Mouse (Mus musculus) neural tube, embryonic 13.5 days (tissue): ENCODE measurements at regions not wholly inside any gene's neighbourhood (a gene's known extent, or its start where the extent isn't known, plus 50 kb on each side); places are given as distances from the start of the nearest gene placed in this dataset.

ENCODE experiments used
- ATAC-seq: fragments of 200-750 bp; cut with Nextera tagmentation; 2 replicates; pipeline ENCODE4 v1.8.0; 2017; ENCODE audit warnings: low read depth, mild to moderate bottlenecking, moderate TSS enrichment, moderate library complexity
- H3K27ac ChIP-seq: fragments of 300-500 bp; sonication (generic); replicated peaks from 2 replicates; pipeline ENCODE4 v1.5.1; 2015; ENCODE audit warnings: moderate library complexity, mild to moderate bottlenecking, inconsistent platforms
- H3K27me3 ChIP-seq: fragments of 300-500 bp; sonication (generic); 2 replicates; pipeline ENCODE4 v1.6.1; 2015; ENCODE audit warnings: mild to moderate bottlenecking, inconsistent platforms
- H3K36me3 ChIP-seq: fragments of 300-500 bp; sonication (generic); 2 replicates; pipeline ENCODE4 v1.6.1; 2015; ENCODE audit warnings: mild to moderate bottlenecking, inconsistent platforms
- H3K4me1 ChIP-seq: fragments of 300-500 bp; sonication (generic); replicated peaks from 2 replicates; pipeline ENCODE4 v1.6.1; 2015; ENCODE audit warnings: inconsistent platforms
- H3K4me2 ChIP-seq: fragments of 300-500 bp; sonication (generic); 2 replicates; pipeline ENCODE4 v1.6.1; 2015; ENCODE audit warnings: inconsistent platforms, mild to moderate bottlenecking, moderate library complexity
- H3K4me3 ChIP-seq: fragments of 300-500 bp; sonication (generic); 2 replicates; pipeline ENCODE4 v1.5.1; 2015; ENCODE audit warnings: mild to moderate bottlenecking, inconsistent platforms
- H3K9ac ChIP-seq: fragments of 300-500 bp; sonication (generic); 2 replicates; pipeline ENCODE4 v1.6.1; 2015; ENCODE audit warnings: moderate library complexity, mild to moderate bottlenecking, inconsistent platforms
- H3K9me3 ChIP-seq: fragments of 300-500 bp; sonication (generic); 2 replicates; pipeline ENCODE4 v1.6.1; 2016; ENCODE audit warnings: inconsistent platforms
- WGBS: fragments of 180-500 bp; shearing (Covaris S2); methylation state at CpG from one replicate; pipeline ENCODE4 v1.1.7; 2015; 5-methylcytosine and 5-hydroxymethylcytosine counted together

DNA sequence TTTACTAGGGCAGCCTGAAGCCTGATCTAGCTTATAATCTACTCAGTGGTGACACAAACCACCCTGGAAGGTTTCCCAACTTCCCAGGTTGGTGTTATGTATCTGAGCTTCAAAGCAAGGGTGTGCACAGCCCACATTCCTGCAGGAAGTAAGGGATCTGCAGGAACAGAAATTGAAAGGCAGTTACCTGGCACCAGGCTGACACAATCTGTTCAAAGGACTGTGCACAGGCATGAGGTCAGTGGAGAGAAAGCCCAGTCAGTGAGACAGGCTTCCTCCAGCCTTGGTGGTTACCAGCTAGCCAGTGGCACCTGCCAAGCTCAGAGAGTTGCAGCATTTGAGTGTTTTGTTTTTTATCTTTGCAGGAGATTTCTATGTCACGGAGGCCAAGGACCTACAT is 203.6 kb downstream of the 1700129C05Rik start:
- Histone ChIP-seq H3K9ac (no peak overlapping the region), H3K36me3 (no peaks in the 10 kb centered on the region), H3K27me3 (no peaks in the 10 kb centered on the region), H3K4me2 (no peak overlapping the region), H3K27ac (no peak overlapping the region), H3K4me3 (no peak overlapping the region), H3K4me1 (peaks cover 12% of the 10 kb centered on the region; the same call in 1 of the 2 replicates), H3K9me3 (no peaks in the 10 kb centered on the region)
- 90% methylated on average over 1 of the region's 1 CpGs for WGBS
- ATAC-seq: no peak

DNA sequence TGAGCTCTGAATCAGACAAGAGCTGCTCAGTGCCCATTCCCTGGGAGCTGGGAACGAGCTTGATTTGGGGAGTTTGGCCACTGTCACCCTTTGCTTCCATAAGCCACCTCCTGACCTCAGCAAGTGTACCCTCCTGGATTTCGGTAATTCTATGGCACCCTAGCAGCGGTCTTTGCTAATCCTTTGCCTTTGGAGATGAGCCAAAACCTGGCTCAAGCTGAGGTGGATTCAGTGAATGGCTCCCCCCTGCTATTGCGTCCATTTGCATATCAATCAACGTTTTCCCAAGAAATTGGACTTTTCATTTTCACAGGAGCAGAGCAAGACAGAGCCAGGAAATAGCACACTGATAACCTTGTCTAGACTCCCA is 204.1 kb downstream of the 1700129C05Rik start:
- no peak overlapping the region for H3K4me3 ChIP-seq
- no peak overlapping the region for H3K9ac ChIP-seq
- no peak for ATAC-seq
- no peak overlapping the region for H3K4me2 ChIP-seq
- H3K4me1 ChIP-seq: peaks cover 12% of the 10 kb centered on the region; the same call in 1 of the 2 replicates
- H3K36me3 ChIP-seq: no peaks in the 10 kb centered on the region
- H3K27ac ChIP-seq: no peak overlapping the region
- H3K27me3 ChIP-seq: no peaks in the 10 kb centered on the region
- no peaks in the 10 kb centered on the region for H3K9me3 ChIP-seq
- 48% methylated on average over 5 of the region's 5 CpGs for WGBS

DNA sequence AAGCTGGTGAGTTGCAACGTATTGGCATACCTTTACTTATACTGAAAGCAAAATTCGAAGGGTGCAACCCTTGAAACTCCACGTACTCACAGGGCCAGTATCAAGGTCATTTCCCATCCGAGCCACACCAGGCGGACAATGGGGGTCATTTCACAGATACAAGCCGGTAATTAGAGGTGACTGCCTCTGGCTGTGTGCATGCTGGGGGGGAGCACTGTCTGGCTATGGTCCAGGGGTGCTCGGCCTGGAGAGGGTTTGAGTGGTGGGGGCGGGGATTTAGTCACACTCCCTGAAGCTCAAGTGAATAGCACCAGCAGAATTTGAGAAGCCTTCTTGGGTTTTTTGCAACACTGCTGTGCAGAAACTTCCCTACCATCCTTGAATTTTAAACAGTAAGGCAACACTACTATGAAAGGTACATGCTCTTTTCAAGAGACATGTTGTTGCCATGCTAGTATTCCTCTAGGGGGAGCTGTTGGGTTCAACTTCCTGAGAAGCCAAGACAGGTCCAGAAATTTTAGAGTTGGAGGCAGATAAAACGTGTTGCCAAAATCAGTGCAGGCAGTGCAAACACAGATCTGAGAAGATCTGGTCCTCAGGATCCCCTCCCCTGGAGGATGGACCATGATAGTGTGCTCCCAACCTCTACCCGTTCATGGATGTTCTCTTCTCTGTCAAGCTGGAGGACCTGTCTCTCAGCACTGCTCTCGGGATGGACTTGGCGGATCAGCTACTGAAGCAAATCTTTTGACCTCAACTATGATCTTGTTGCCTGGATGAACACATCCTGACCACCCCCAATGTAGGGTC is 204.7 kb downstream of the 1700129C05Rik start:
- no peak; the same call in 1 of the 2 replicates for ATAC-seq
- H3K36me3 ChIP-seq: no peaks in the 10 kb centered on the region
- no peak overlapping the region for H3K4me2 ChIP-seq

DNA sequence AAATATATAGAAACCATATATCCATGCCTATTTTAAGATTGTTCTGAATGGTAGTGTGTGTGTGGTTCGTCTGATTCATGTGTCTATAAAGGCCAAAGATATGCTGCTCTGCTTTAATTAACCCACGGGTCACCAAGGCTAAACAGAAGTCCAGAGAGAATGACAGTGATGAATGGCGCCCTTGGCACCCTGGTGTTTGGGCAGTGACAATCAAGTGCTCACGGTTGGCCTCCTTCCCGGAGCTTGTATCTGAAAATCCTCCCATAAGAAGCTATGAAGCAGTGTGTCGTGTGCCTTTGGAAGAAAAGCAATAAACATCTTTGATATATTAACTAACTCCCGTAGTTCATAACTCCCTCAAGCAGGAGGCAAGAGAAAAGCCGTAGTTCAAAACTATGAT is 205.4 kb downstream of the 1700129C05Rik start:
- Histone ChIP-seq H3K9me3 (no peaks in the 10 kb centered on the region), H3K27ac (no peak overlapping the region), H3K4me3 (no peak overlapping the region), H3K36me3 (no peaks in the 10 kb centered on the region), H3K9ac (no peak overlapping the region), H3K4me2 (no peak overlapping the region), H3K27me3 (no peaks in the 10 kb centered on the region), H3K4me1 (peaks cover 12% of the 10 kb centered on the region; the same call in 1 of the 2 replicates)
- 15% methylated on average over 8 of the region's 8 CpGs for WGBS
- no peak for ATAC-seq

More for the DNA sequence above, 204.7 kb downstream of the 1700129C05Rik start:
- Histone ChIP-seq H3K27ac (no peak overlapping the region), H3K9ac (no peak overlapping the region), H3K9me3 (no peaks in the 10 kb centered on the region), H3K4me3 (no peak overlapping the region), H3K27me3 (no peaks in the 10 kb centered on the region), H3K4me1 (peaks cover 12% of the 10 kb centered on the region; the same call in 1 of the 2 replicates)
- WGBS: 42% methylated on average over 12 of the region's 12 CpGs

DNA sequence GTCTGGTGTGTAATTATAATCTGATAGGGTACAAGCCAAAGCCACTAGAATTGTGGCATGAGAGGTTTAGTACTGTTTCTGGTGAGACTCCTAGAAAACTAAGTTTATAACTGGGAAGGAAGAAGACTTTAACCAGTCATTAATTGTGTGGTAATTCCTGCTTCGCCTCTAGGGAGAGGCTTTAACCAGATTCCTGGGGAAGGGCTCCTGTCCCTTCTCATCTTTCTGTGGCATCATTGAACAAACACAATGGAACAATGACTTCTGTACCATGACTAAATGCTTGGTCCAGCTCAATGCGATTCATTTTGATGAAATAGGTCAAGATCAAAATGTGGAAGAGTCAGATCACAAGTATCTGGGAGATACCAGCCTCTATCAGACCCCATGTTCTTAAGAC is 206.6 kb downstream of the 1700129C05Rik start:
- H3K4me3 ChIP-seq: no peak overlapping the region
- WGBS: 34% methylated on average over 2 of the region's 2 CpGs
- no peaks in the 10 kb centered on the region for H3K27me3 ChIP-seq
- H3K27ac ChIP-seq: no peak overlapping the region
- H3K4me1 ChIP-seq: peaks cover 12% of the 10 kb centered on the region; the same call in 1 of the 2 replicates
- ATAC-seq: no peak
- no peak overlapping the region for H3K9ac ChIP-seq
- H3K36me3 ChIP-seq: no peaks in the 10 kb centered on the region
- H3K9me3 ChIP-seq: no peaks in the 10 kb centered on the region
- H3K4me2 ChIP-seq: no peak overlapping the region

DNA sequence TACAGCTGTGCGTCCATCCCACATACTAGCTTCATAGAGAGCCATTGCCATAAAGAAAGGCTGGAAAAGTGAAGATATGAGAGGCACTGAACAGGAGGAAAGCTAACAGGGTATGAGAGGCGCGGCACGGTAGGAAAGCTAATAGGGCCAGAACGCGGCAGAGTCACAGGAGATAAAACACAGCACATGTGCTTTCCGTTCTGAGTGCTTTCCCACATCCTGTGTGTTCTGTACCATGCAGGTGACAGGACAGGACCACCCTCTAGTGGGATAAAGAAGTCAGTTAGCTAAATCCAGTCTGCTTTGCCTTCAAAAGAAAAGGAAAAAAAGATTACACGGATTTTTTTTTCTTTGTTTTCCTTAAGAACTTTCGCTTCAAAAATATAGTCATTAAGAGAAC is 224.8 kb downstream of the 1700129C05Rik start:
- WGBS: 87% methylated on average over 9 of the region's 9 CpGs
- no peak overlapping the region for H3K4me3 ChIP-seq
- ATAC-seq: no peak
- H3K4me1 ChIP-seq: no peaks in the 10 kb centered on the region
- no peaks in the 10 kb centered on the region for H3K27me3 ChIP-seq
- no peak overlapping the region for H3K27ac ChIP-seq
- no peak overlapping the region for H3K9ac ChIP-seq
- no peaks in the 10 kb centered on the region for H3K9me3 ChIP-seq
- no peaks in the 10 kb centered on the region for H3K36me3 ChIP-seq
- no peak overlapping the region for H3K4me2 ChIP-seq

DNA sequence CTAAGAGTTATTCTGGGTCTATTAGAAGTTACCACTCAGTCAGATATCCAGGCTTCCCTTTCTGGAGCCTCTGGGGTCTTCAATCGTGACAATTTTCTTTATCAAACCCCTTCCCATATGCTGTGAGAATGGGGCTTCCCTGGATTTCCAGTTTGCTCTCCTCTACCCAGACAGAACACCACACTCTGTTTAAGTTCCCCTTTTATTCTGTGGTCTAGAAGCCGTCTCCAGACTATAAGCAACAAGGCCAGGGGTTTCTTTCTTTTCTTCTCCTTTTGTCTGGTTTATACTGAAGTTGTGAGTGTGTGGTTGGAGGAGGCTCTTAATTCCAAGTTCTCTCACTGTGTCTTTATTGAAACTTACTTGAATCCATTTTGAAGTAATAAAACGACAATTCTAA is 225.5 kb downstream of the 1700129C05Rik start:
- 86% methylated on average over 3 of the region's 3 CpGs for WGBS
- Histone ChIP-seq H3K27ac (no peak overlapping the region), H3K4me2 (no peak overlapping the region), H3K4me1 (no peaks in the 10 kb centered on the region), H3K27me3 (no peaks in the 10 kb centered on the region), H3K9ac (no peak overlapping the region), H3K36me3 (no peaks in the 10 kb centered on the region), H3K4me3 (no peak overlapping the region), H3K9me3 (no peaks in the 10 kb centered on the region)
- no peak for ATAC-seq

DNA sequence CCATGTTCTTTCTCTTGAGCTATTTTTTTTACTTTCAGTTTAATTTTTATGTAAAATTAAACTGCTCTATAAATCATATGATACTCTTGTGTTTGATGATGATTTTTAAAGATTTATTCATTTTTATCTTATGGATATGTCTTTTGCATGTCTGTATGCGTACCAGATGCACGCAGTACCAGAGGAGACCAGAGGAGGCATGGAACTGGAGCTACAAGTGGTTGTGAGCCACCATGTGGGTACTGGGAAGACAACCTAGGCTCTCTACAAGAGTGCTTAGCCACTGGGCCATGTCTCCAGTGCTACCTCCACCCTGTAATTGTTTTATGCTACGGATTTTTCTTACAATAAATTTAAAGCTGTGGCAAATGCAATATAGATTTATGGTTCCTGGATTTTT is 227.8 kb downstream of the 1700129C05Rik start:
- no peak overlapping the region for H3K9ac ChIP-seq
- WGBS: 90% methylated on average over 3 of the region's 3 CpGs
- no peaks in the 10 kb centered on the region for H3K27me3 ChIP-seq
- no peak for ATAC-seq
- H3K4me2 ChIP-seq: no peak overlapping the region
- peaks cover 5% of the 10 kb centered on the region; the same call in 1 of the 2 replicates for H3K9me3 ChIP-seq
- H3K27ac ChIP-seq: no peak overlapping the region
- no peaks in the 10 kb centered on the region for H3K4me1 ChIP-seq
- H3K4me3 ChIP-seq: no peak overlapping the region
- H3K36me3 ChIP-seq: no peaks in the 10 kb centered on the region

DNA sequence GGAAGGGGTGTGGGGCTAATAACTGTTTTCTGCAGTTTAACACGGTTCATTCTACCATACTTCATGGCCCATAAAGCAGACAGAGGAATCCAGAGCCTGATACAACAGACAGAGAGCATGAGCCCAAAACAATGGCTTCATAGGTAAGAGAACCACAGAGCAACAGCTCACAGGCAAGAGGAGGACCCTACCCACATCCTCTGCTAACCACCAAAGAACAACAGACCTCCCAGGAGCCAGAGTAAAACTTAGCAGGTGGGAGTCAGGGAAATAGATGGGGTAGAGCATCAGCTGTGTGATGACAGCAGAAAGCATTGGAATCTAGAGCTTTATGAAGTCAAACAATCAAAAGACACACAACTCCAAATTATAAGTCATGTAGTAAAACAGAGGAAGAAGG is 231.8 kb downstream of the 1700129C05Rik start:
- no peak overlapping the region for H3K9ac ChIP-seq
- H3K9me3 ChIP-seq: peaks cover 5% of the 10 kb centered on the region; the same call in 1 of the 2 replicates
- H3K36me3 ChIP-seq: no peaks in the 10 kb centered on the region
- ATAC-seq: no peak
- H3K4me2 ChIP-seq: no peak overlapping the region
- H3K4me3 ChIP-seq: no peak overlapping the region
- H3K27me3 ChIP-seq: no peaks in the 10 kb centered on the region
- no peak overlapping the region for H3K27ac ChIP-seq
- no peaks in the 10 kb centered on the region for H3K4me1 ChIP-seq
- WGBS: 83% methylated on average over 1 of the region's 1 CpGs

DNA sequence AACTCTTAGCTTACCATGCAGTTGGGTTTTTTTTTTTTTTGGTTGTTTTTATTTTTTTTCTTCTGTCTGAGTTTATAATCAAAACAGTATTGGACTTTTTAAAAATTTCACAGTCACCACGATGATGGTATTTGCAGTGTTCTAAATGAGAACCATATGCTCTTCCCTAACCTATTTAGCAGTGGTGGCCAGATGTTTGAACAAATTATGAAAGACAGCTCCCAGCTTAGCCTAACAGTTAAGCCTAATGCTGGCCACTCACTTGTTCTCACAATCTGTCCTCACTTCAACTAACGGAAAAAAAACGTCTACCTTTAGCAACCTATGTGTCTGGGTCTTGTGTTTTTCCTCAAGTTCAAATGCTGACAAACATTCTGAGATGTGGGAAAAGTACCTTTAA is 234.8 kb downstream of the 1700129C05Rik start:
- no peak overlapping the region for H3K4me3 ChIP-seq
- H3K27me3 ChIP-seq: no peaks in the 10 kb centered on the region
- 74% methylated on average over 3 of the region's 3 CpGs for WGBS
- no peak overlapping the region for H3K9ac ChIP-seq
- no peaks in the 10 kb centered on the region for H3K36me3 ChIP-seq
- H3K9me3 ChIP-seq: peaks cover 5% of the 10 kb centered on the region; the same call in 1 of the 2 replicates
- no peak overlapping the region for H3K4me2 ChIP-seq
- H3K27ac ChIP-seq: no peak overlapping the region
- H3K4me1 ChIP-seq: no peaks in the 10 kb centered on the region
- no peak for ATAC-seq

DNA sequence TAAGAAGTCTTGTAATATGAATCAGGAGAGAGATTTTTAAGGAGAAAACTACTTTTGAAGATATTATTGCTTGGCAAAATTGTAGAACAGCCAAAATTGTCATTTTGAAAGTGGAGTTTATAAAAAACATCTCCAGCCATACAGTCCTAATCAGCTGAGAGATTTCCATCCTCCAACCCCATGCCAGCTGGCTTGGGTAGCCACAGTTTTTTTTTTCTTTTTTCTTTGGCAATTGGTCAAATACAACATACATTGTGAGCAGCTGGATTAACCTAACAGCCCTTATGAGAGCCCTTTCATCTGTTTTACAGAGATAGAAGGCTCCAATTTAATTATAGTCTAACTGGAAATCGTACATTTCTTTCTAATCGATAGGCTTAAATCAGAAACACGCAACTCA is 235.3 kb downstream of the 1700129C05Rik start:
- 84% methylated on average over 3 of the region's 3 CpGs for WGBS
- no peak overlapping the region for H3K9ac ChIP-seq
- peaks cover 5% of the 10 kb centered on the region; the same call in 1 of the 2 replicates for H3K9me3 ChIP-seq
- H3K27ac ChIP-seq: no peak overlapping the region
- no peaks in the 10 kb centered on the region for H3K27me3 ChIP-seq
- H3K4me2 ChIP-seq: no peak overlapping the region
- no peak for ATAC-seq
- no peak overlapping the region for H3K4me3 ChIP-seq
- H3K4me1 ChIP-seq: no peaks in the 10 kb centered on the region
- H3K36me3 ChIP-seq: no peaks in the 10 kb centered on the region

DNA sequence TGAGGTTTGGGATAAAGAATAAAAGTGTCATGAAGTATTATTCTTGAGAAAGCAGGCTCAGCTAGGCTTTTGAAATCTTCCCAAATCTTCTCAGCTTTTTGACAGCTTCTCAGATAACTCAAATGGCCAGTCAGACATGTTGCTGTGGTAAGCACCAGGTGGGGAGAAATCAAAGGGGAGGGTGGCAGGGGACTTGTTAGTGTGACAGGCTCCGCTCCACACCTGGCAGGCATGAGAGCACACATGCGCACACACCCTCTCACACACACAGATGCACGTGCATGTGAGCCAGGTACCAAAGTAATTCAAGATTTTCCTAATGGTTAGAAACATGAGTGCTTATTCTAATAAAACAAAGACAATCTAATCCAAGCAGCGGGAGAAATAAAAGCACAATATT is 236.1 kb downstream of the 1700129C05Rik start:
- Histone ChIP-seq H3K27ac (no peak overlapping the region), H3K4me3 (no peak overlapping the region), H3K27me3 (no peaks in the 10 kb centered on the region), H3K9me3 (peaks cover 5% of the 10 kb centered on the region; the same call in 1 of the 2 replicates), H3K4me2 (no peak overlapping the region), H3K36me3 (no peaks in the 10 kb centered on the region), H3K9ac (no peak overlapping the region), H3K4me1 (no peaks in the 10 kb centered on the region)
- 86% methylated on average over 4 of the region's 4 CpGs for WGBS
- no peak for ATAC-seq
